Mouse (Mus musculus): ENCODE measurements around the gene 1700007K13Rik.

DNA sequence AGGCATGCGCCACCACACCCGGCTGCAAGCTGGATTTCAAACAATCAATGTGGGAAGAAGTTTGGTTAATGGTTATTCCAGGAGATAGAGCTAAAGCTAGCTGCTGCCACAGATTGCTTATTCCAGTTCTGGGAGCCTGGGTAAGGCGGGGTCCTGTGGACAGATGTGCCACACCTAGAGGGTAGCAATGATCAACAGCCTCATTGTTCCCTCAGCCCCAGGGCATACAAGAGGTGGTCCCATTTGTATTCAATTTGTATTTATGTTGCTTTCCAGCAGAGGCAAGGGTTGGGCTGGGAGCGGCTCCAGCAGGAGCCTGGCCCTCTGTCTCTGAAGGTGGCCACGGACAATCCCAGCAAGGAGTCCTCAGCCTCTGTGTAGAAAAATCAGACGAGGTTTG lies 40.2 kb upstream of the 1700007K13Rik start:
- no peak for TF ChIP-seq CTCF (IDR thresholded peaks at IDR 0.05; ENCODE audit: low read depth, low read length)
- TF ChIP-seq POLR2A (IDR thresholded peaks at IDR 0.05; ENCODE audit: insufficient read depth, low read length) = no peak

All from ES-Bruce4 (cell line).